Mouse (Mus musculus) cerebellum, adult 2 months (tissue): ENCODE measurements around the gene Gm10031.

Experiments
- CTCF ChIP-seq: fragments of 200-500 bp; IDR thresholded peaks from 2 replicates; pipeline ENCODE4 v1.5.1; 2011; ENCODE audit warnings: low read depth, mild to moderate bottlenecking, control low read depth, low read length, moderate library complexity, borderline replicate concordance; ENCODE audit not compliant: insufficient read depth
- POLR2A ChIP-seq: fragments of 200-500 bp; IDR thresholded peaks from 2 replicates; pipeline ENCODE4 v1.6.1; 2011; ENCODE audit warnings: low read length, control low read depth, borderline replicate concordance; ENCODE audit not compliant: insufficient read depth

DNA sequence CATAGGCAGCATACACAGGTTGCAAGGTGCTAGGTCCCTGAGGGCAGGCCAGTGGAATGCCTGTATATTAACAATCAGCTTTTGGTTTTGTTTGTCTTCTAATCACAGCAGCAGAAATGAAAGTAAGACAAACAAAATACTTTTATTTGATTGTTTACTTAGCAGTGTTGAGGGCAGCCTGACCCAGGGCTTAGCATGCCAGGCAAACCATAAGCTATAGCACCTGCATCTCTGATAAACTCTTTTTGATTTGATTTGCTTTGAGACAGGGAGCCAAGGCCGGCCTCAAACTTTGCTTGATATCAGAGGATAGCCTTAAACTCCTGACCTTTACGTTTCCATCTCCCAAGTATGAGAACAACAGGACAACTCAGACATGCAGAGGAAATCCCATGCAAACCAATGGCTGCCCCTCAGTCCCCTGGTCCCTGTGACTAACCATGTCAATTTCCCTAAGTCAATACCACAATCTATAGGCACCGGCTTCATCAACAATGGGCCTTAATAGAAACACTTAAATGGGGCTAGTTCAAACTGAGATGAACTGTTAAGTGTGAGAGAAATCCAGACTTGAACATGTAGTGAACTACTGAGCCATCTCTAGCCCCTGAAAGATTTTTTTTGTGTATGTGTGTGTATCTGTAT is 3.6 kb upstream of the Gm10031 start:
- TF ChIP-seq POLR2A (no peak), CTCF (no peak)
